Mouse (Mus musculus) adrenal gland, postnatal 4 days (tissue): ENCODE measurements around the gene Itgb8. TPM values are rescaled to one million over a fixed set of nuclear protein-coding genes. Genes with fewer than 3 reads are reported as not detected.

Source experiments
- DNase-seq, 2 experiments: peaks; one replicate each; pipeline ENCODE4 v3.0.0; 2021 to 2022; ENCODE audit warnings: low spot score in 2 of 2, mixed read lengths in 2 of 2
- total RNA-seq, 2 experiments: library from RNA; stranded (reverse); gene quantifications; 2 replicates each; pipeline ENCODE4 v1.2.3; 2021

The Itgb8 gene
- total RNA-seq, 2 experiments from 2014 or later, result 3.6 to 6.2 TPM

DNA sequence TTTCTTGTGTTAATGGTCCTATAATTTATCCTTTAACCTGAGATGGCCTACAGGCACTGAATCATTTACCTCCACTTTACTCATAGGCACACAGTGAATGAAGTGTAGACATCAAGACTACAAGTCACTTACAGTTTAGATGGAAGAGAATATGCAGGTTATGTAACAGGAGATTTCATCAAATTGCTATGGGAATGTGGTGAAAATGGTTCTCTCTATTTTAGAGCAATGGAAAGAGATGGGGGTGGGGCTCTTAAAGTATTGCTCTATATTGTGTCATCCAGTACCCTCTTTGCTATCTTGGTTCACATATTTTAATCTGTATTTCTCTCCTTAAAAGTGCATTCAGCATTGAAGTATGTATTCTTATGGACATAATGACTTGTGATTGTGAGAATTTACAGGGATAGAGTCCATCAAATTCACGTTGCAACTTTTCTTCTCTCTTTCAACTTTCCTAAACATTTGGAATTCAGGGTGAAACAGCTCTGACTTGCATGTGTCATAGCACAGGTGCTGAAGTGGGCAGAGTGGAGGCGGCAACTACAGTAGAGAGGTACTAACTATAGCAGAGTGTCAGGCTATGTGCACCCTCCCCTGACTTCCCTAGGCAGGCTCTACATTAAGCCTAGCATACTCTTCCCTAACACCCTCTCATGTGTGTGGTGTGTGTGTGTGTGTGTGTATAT is 29.1 kb downstream of the Itgb8 start:
- DNase-seq, result no peak

DNA sequence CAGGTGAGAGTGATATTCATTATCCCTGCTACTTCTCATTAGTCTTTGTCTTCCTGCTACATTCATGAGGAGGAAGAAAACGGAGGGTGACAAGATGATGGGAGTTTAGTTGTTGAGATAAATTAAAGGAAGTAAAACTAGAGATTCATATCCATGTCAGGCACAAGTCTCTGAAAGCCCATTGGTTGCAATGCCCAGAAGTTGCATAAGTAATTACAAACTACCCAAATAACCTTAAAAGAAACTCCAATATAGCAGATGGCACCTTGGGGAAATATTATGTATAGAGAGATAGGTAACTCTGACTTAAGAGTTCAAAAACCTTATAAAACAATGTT is 31.2 kb downstream of the Itgb8 start:
- no peak for DNase-seq

DNA sequence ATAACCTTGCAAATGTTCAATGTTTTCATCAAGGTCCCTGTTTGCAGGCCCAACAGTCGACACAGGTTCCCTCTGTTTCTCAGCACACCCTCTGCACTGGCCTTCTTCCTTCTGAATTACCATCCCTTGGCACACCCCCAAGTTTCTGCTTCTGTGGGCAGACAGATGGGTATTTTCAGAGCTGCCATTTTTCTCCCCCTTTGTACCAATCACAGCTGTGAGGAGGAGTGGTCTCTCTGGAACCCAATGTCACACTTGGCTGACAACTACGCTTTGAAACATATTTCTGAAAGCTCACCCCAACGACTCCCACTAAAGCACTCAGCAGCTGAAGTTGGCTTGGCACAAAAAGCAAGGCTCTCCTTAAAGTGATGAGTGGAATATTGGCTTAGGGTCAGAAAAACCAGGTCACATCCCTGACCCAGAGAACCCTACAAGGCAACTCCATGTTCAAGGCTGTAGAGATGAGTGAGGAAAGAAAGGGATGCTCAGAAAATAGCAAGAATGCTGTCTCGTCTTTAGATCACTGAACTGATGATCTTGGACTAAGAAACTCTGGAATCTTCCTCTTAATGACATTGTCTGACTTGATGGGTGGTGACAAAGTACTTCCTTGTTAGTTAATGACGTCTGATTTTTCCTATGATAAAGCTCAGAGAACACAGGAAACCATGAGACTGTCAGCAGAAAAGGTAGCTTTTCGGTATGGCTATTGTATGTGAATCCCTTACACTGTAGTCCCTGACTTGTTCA is 31.7 kb downstream of the Itgb8 start:
- peak in 1 of 2 experiments; percentile 10 for DNase-seq

DNA sequence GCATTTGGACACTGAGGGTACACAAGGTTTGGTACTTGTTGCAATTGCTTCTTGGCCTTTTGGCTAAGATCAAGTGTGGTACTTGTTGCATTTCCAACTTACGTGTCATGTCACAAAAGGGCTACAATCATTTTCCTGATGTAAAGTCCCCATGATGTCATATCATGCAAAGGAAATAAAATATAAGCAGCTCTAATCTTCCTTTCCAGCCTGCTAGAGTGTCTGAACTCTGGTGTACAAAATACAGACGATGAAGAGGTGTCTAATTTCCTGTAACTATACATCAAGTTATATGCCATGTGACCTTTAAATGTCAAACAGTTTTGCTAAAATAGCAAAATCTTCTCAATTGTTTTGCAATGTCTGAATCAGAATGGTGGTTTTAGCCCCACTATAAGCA is 34.2 kb downstream of the Itgb8 start:
- no peak for DNase-seq

DNA sequence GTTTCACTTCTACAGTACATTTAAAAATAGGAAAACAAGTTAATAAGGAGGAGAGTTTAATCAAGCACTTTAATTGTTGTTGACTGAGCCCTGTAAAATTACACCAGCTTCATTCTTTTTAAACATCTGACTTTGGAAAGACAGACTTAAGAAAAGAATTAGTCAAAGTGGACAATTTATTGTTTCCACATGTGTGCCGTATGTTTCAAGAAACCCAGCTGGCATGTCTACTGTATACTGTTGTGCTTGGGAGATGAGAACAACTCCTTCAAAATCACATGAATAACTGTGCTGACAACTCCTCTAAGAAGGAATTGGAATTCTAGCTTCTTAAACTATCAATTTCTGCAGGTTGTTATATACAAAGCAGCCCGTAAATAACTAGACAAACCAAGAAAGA is 35.8 kb downstream of the Itgb8 start:
- DNase-seq, result no peak

DNA sequence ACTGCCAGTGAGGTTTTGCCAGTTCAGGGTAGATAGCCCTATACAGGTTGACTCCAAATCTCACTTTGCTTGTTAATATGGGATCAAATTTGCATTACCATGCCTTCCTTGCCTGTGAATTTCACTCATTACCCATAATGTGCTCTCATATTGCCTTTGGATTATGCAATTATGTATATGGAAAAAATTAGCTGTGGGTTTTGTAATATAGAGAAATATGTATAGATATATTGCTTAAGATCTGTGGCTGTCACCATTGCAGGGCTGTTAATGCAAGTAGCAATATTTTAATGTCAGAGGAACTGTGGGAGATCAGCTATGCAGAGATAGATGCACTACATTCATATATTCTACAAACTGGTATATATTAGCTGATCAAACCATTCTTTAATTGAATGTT is 43.5 kb downstream of the Itgb8 start:
- no peak for DNase-seq

DNA sequence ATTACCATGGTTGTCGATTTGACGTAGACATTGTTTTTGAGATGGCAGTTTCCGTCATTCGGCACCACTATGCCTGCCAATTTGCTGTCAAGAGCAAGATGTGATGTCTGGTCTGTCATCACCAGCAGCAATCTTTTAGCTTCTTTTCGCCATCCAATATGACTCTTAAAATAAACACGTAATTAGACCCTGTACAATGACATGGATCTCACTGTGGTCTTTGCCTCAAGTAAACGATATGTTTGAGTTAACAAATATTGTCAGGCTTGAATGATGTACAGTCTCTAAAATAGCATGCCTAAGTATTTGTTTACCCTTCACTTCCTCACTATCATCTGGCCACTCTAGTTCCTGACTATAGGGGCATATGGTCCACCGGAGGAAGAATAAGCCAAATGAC is 48.8 kb downstream of the Itgb8 start:
- no peak for DNase-seq

DNA sequence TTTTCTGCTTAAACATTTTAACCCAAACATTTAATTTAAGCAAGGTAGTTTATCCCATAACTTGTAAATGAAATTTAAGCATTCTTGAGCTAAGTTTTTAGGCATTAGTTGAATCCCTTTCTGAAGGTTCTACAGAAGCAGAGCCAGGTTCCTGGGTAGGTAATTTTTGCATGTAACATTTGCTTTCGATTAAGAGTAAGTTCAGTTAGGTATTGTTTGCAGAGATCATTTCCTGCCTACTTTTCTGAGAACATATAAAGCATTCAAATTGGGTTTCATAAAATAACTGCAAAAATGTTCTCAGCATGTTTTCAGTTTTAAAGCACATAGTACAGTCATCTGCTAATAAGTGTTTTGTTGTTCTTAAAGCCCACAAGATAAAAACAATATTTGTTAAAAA is 53.2 kb downstream of the Itgb8 start:
- no peak for DNase-seq

DNA sequence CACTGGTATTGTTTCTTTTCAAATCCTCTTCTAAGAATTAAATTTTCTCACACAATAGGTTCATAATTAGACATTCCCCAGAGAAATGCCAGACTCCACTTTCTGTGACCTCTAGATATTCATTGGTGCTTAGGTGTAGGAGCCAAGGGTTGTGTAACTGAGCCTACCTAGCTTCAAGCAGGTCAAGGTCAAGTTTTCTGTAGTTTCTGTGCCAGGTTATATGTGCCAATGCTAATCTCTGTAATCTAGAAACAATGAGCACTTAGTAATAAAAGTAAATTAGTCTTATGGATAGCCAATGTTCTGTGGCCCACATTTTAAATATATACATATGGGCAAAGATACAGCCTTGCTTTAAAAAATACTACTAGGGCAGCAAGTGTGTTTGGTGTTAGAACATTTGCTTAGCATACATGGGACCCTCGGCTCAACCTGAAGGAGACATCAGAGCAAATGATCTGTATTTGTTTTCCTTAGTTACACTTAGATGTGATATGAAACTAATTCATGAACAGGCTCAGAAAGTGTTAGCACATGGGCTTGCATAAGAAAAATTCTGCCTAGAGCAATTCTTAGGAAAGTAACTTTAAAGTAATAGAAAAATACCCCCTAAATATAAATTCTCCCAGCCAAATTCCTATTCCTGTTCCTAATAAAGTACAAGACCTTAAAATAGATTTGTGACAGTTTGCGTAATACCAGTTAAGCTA is 56.2 kb downstream of the Itgb8 start:
- DNase-seq, result no peak

DNA sequence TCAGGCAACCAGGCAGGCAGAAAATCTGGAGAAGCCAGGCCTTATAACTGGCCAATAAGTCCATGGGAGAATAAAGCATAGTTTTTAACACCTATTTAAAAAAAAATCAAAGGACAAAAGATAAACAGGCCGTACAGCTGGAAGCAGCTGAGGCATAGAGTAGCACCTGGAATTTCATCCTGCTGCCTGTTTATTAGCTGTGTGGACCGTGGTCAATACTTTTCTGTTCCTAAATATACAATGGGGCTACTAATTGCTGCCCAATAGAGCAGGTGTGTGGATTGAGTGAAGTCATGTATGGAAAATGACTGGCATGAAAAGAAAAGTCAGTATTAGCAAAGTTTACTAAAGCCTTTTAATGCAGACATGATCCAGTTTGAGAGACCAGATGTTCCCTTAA is 62.6 kb downstream of the Itgb8 start:
- DNase-seq, result no peak

DNA sequence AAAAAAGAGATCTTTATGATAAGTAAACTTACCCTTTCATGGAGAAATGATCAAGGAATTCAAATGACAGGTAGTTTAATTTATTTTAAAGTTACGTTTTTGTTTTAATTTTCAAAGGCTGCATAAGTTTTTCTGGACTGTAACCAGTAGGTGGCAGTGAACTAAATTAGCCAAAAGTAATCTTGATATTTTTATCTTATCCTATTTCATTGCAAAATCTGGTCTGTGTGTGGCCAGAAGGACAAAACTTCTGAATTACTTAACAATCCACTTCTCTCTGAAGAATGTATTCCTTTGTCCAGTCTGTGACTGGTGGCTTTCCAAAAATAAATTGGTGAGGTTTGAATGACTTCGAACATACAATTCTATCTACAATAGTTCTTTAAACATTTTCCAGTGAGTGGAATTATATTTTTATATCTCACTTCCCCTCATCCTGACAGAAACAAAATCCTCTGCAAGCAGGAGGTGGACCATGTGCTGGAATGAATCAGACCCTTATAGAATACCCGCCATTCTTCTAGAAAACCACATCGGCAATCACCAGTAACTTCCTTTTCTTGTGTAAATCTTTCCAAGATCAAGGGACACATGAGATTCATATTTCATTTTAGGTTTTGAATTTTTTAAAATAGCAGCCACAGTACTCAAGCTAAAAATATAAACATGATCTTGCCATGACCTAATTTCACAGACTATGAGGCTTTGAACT is 68.6 kb downstream of the Itgb8 start:
- no peak for DNase-seq

DNA sequence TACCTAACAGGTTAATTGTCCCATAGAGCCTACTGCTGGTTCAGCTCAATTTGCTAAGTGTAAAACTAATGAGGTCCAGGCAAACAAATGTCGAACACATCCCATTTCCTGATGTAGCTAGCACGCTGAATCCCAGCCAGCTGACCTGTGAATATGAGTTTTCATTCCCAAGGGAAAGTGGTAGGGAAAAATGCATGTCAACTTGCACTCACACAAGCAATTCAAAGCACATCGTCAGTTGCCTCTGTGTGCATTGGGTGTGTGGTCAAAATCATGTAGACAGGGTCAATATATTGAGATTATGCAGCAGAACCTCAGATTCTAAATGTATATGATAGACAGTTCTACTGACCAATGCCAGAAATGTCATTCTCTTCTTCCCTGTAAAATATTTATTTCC is 69.5 kb downstream of the Itgb8 start:
- no peak for DNase-seq

DNA sequence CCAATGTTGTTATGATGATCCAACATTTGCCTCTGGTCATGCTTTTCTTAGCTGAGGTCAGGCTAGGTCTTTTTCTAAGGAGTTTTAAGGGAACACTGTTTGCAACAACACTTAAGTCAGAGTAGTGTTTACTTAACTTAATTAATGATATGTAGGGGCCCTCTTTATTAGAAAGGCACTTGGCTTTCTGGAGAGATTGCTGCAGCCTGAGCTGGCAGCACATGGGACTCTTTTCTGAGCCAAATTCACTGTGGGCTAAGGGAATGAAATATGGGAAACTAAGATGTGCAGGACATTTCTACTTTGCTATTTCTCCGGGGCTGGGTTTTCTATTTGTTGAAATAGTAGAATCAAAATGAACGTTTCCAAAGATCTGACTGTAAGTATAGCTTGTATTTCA is 73.5 kb downstream of the Itgb8 start:
- no peak for DNase-seq

DNA sequence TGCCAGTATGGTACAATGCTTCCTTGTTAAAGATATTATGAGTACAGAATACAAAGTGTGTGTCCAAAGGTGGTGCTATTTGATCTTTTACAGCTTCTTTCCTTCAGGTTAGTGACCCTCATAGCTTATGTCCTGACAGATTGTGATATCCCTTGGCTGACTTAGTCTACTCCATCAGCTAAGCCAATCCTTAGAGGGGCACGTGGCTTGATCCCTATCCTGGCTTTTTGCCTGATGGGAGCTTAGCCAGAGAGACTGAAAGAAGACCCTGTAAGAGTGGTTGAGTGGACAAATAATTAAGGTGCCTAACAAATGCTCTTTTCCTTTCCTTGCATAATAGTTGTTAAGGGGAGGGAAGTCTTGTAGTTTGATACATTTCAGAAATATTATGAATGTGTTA is 73.9 kb downstream of the Itgb8 start:
- no peak for DNase-seq

DNA sequence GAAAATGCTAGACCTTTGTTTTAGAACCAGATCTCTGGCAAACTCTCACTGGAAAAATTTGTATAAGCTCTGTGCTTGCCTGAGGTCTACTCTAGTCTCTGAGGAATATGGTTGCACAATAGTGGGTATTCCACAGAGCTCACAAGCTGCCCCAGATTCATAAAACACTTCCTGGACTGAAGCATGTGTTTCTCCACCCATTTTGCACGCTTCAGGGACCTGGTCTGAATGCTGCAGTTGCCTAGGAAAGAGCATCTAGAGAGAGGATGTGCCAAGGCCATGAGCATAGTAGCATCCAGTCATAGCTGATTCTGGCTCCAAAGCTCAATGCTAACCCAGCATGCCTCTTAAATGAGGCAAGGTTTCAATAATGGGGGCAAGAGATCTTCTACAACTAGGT is 74.4 kb downstream of the Itgb8 start:
- no peak for DNase-seq

DNA sequence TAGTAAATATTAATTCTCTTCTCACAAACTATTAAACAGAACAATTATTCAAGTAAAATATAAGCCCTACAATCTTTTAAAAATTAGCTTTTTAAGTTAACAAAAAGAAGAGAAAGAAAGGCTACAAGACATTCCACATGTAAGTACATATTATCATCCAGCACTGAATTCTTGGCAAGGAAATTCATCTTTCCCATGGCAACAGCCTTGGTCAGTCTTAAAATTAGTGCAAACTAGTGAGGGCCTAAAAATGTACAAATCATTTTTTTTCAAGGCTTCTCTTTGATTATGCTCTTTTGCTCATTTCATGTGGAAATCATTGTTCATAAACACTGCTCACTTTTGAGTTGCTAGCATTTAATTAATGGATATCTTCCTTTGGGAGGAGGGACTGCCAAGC is 77.8 kb downstream of the Itgb8 start:
- DNase-seq, result no peak

DNA sequence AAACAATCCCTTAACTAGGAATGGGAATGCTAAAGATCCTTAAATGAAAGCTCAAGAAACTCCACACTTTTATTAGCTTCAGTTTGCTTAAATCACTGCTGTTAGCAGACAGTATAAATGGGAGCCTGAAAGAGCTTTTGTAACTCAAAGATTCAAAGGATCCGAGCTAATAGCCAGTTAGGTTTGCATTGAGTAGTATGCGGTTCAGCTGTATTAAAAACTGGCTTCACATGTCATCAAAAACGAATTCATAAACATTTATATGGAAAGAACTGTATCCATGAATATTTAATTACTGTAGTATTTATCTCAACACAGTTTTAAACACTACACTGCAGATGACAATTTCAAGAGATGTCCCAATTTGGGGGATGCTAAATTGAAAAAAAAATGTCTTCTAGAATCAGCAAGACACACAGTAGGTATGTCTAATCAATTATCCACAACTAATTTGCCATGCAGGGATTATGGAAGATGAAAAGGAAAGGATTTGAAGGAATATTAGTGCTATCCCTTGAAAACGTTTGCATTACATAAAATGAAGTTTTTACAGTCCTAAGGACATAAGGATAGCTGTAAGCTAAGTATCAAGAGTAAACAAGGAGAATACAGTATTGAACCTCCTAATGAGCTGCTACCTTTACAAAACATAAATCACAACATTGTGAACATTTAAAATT is 79.2 kb downstream of the Itgb8 start:
- DNase-seq, result no peak

DNA sequence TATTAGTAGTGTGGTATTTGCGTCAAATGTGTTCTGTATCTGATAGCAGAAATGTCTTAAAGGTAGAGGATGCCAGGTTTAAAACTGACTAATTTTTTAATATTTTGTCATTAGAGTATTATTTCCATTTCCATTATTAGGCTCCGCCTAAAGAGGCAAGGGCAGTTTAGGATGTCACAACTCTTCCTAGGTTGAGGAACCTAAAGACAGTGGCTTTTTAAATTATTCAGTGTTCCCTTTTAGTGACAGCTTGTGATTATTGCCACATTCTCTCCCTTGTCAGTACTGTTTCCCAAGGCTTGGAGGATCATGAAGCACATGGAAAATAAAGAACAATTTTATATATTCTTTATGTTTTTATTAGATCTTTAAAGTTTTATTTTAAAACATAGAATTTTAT is 80.9 kb downstream of the Itgb8 start:
- DNase-seq, result no peak

DNA sequence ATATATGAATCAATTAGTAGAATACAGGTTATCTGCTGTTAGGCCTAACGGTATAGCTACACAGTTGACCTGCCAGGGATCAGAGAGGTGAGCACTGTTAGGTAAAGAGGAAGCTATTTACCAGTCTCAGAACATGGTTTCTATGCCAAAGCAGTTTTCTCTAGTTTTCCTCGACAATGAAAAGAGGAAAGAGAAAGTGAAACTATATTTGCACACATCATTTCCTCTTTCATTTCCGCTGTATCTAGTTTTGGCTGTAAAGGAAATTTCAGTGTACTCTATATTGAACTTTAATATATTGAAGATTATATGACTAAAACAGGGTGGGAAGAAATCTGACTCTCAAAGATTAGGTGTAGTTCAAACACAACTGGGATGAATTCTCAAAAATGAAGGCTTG is 81.5 kb downstream of the Itgb8 start:
- no peak for DNase-seq

DNA sequence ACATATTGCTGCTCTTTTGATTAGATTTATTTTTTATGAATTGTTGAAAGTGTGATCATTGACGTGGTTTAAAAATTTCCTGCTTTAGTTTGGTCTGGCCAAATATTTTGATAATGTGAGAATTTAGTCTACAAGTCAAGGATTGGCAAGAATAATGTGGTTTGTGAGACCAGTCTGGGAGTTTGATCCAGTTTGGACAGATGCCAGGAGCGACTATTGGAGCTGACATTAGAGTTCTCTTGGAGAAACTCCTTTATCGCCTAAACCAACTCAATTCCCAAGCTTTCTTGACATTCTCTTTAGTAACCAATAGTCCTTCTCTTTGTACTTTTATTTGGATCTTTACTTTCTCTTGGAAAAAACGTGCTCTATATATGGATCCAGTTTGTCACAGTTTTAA is 83.0 kb downstream of the Itgb8 start:
- no peak for DNase-seq

DNA sequence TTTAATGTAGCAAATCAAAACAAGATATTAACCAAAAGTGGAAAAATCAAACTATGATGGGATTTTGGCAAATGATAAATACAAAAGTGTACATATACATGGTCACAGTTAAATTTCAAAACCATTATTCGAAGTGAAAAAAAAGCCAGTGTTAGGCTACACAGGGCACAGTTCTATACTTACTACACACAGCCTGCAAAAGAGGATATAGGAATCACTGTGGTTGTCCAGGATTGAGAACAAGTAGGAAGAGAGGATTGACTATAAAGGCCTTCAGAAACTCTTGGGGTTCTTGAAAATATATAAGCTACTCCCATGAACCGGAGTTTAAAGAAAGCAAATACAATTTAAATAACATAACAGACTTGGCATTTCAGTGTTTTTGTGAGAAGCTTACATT is 87.6 kb downstream of the Itgb8 start:
- DNase-seq, result no peak
